Mouse (Mus musculus) spleen, adult 2 months (tissue): ENCODE results near the gene Tapbp. TPM values are rescaled to one million over a fixed set of nuclear protein-coding genes. Genes with fewer than 3 reads are reported as not detected.
A peak's percentile ranks its signal among the peaks of the same experiment; 100 is the strongest.

Experiments
- DNase-seq, 2 experiments: peaks; one replicate each; pipeline versions ENCODE4 v3.0.0 to v3.0.0-alpha.2; 2012 to 2021; ENCODE audit warnings: low spot score in 2 of 2, low read depth in 1 of 2
- H3K27ac ChIP-seq: fragments of 200-500 bp; 2 replicates; pipeline ENCODE4 v1.5.1; 2012; ENCODE audit warnings: low read length, inconsistent platforms; ENCODE audit not compliant: insufficient read depth
- H3K27me3 ChIP-seq: fragments of 200-500 bp; 2 replicates; pipeline ENCODE4 v1.6.1; 2012; ENCODE audit warnings: mild to moderate bottlenecking, moderate library complexity, low read length, inconsistent platforms; ENCODE audit not compliant: control insufficient read depth, insufficient read depth
- H3K36me3 ChIP-seq: fragments of 200-500 bp; 2 replicates; pipeline ENCODE4 v1.6.1; 2012; ENCODE audit warnings: mild to moderate bottlenecking, low read length, inconsistent platforms; ENCODE audit not compliant: control insufficient read depth, insufficient read depth
- H3K4me1 ChIP-seq: fragments of 200-500 bp; 2 replicates; pipeline ENCODE4 v1.6.1; 2011; ENCODE audit warnings: inconsistent platforms; ENCODE audit not compliant: control insufficient read depth, insufficient read depth, insufficient read length
- H3K4me3 ChIP-seq: fragments of 200-500 bp; 2 replicates; pipeline ENCODE4 v1.5.1; 2011; ENCODE audit warnings: mild to moderate bottlenecking, inconsistent platforms; ENCODE audit not compliant: insufficient read depth, insufficient read length; ENCODE audit errors: extremely low read depth
- CTCF ChIP-seq: fragments of 200-500 bp; IDR thresholded peaks from 2 replicates; pipeline ENCODE4 v1.5.1; 2011; ENCODE audit warnings: mild to moderate bottlenecking, inconsistent platforms; ENCODE audit not compliant: insufficient read depth, insufficient read length, insufficient replicate concordance; ENCODE audit errors: extremely low read depth
- POLR2A ChIP-seq: fragments of 200-500 bp; IDR thresholded peaks from 2 replicates; pipeline ENCODE4 v1.6.1; 2011; ENCODE audit warnings: low read depth, low read length, inconsistent platforms
- WGBS: fragments of 180-500 bp; shearing (Covaris S2); methylation state at CpG from one replicate; pipeline ENCODE4 v1.1.7; 2018; 5-methylcytosine and 5-hydroxymethylcytosine counted together
- polyA plus RNA-seq: library from polyadenylated mRNA; depleted of rRNA; stranded (reverse); fragments of >200 nt; gene quantifications from 2 replicates; pipeline ENCODE4 v1.2.3, GENCODE M21; 2012

Gene Tapbp
- polyA plus RNA-seq, 1 experiment, result 188 TPM

DNA sequence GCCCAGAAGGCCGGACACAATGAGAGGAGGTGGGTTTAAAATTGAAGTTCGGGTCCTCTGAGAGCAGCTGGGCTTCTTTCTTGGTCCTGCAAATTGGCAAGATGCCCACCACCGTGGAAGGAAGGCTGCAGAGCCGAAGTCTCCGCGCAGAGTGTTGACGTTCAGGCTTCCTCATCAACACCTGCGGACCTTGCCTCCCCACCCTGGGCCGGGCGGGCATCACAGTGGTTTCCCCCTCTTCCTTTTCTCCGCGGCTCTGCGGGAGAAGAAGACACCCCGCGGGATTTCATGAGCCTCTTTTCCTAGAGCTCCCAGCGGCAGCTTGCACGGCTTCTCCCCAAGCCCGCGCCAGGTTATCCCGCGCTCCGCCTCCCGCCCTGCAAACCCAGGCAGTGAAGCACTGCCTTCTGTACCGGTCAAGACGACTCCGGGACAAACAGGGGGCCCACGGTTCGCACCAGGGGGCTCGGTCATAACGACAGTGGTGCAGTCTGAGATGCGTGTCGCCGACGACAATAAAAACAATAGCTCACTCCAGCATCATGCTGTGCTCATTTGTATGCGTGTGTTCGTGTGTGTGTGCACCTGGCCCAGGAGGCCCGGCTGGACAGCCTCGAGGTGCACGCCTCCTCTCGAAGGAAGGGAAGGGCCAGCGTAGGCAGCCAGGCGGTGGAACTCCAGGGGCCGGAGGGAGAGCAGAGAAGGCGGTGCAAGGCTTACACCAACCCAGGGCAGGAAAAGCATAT lies 7.2 kb upstream of the Tapbp start:
- WGBS, result 1% methylated on average over 44 of the region's 44 CpGs
- peak in 1 of 2 experiments; percentile 47 for DNase-seq
- Histone ChIP-seq H3K27ac (peak overlapping the region; percentile 79), H3K27me3 (no peaks in the 10 kb centered on the region), H3K4me3 (peak overlapping the region; percentile 69), H3K36me3 (peaks cover 21% of the 10 kb centered on the region), H3K4me1 (peaks cover 3% of the 10 kb centered on the region; the same call in 1 of the 2 replicates)
- TF ChIP-seq CTCF, result no peak
- TF ChIP-seq POLR2A, result no peak

DNA sequence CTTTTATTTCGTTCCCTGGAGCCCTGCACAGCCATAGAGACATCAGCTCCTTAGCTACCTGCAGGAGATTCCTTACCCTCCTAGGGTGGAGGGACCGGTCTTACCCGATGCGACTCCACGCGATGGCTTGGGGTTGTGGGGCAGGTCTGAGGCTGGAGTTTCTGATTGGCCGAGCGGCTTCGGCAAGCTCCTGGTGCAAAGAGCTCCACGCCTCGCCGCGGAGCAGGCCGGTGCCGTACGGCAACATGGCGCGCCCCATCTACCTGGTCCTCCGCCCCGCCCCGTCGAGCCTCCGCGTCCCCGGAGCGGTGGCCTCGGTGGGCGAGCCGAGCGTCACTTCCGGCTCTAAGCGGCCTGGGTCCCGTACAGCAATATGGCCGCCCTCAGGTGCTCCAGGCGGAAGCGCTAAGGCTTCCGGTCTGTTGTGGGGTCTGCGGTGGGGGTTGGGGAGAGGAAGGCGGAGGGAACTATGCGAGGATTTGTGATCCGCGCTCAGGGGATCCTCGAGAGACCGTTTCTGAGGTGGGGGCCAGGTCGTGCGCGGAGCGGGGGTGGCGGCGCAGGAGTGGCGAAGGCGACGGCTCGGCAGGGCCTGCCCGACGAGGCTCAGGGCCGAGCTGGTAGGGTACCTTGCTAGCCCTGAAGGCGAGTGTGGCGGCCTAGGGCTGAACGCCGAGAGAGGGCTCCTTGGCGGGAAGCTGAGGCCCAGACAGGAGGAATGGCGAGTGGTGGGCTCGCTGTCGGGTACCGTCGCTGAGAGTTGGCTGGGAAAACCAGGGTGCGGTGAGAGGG lies 6.4 kb upstream of the Tapbp start, which contains the start of gene Daxx:
Daxx (plus strand) TSS at position 338 of the 792 bp plus-strand sequence.
- Histone ChIP-seq H3K27ac (peak within 1 kb of the TSS; percentile 92), H3K4me1 (no peaks in the 10 kb centered on the region; the same call in 1 of the 2 replicates), H3K27me3 (no peaks in the 10 kb centered on the region), H3K4me3 (peak within 1 kb of the TSS; percentile 76), H3K36me3 (peaks cover 27% of the 10 kb centered on the region)
- no peak for TF ChIP-seq CTCF
- TF ChIP-seq POLR2A, result peak; percentile 58
- WGBS, result under 1% methylated on average over 68 of the region's 68 CpGs
- DNase-seq, result peak; percentile 95 to 99

DNA sequence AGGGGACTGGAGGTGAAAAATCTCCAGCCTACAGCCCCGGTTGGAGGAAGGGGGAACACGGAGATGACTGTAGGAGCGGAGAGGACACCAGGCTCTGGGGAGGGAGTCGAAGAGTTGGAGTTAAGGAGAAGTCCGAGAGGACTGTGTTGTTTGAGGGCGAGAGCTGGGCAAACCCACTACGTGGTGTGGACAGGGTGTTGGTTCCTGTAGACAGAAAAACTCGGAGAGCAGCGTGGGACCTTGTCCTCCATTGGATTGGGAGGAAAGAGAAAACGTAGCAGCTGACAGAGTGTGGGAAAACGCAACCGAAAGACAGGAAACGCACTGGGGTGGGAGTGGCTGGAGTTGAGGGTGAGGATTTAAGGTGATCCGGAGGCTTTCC lies 5.8 kb upstream of the Tapbp start:
- no peaks in the 10 kb centered on the region for H3K27me3 ChIP-seq
- TF ChIP-seq CTCF, result no peak
- TF ChIP-seq POLR2A, result no peak
- peak overlapping the region; percentile 76 for H3K4me3 ChIP-seq
- no peaks in the 10 kb centered on the region; the same call in 1 of the 2 replicates for H3K4me1 ChIP-seq
- peaks cover 27% of the 10 kb centered on the region for H3K36me3 ChIP-seq
- WGBS, result under 1% methylated on average over 14 of the region's 14 CpGs
- no peak for DNase-seq
- H3K27ac ChIP-seq, result peak overlapping the region; percentile 92

DNA sequence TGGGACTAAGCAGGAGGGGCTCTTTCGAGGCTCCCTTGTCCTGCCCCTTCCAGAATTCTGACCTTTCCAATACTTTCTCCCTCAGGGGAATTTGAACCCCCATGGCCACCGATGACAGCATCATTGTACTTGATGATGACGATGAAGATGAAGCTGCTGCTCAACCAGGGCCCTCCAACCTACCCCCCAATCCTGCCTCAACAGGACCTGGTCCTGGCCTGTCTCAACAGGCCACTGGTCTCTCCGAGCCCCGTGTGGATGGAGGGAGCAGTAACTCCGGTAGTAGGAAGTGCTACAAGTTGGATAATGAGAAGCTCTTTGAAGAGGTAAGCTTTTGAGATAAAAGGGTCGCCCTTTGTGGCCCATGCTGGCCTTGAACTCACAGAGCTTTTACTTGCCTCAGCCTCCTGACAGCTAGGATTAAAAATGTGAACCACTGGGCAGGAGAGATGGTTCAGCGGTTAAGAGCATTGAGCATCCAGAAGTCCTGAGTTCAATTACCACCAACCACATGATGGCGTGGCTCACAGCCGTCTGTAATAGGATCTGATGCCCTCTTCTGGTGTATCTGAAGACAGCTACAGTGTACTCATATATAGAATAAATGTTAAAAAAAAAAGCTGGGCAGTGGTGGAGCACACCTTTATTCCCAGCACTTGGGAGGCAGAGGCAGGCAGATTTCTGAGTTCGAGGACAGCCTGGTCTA lies 5.2 kb upstream of the Tapbp start:
- peak overlapping the region; percentile 76 for H3K4me3 ChIP-seq
- H3K27ac ChIP-seq, result peak overlapping the region; percentile 92
- no peak for DNase-seq
- H3K36me3 ChIP-seq, result peaks cover 28% of the 10 kb centered on the region
- H3K27me3 ChIP-seq, result no peaks in the 10 kb centered on the region
- H3K4me1 ChIP-seq, result peaks cover 2% of the 10 kb centered on the region; the same call in 1 of the 2 replicates
- TF ChIP-seq CTCF, result no peak
- TF ChIP-seq POLR2A, result no peak
- WGBS, result 41% methylated on average over 11 of the region's 11 CpGs

DNA sequence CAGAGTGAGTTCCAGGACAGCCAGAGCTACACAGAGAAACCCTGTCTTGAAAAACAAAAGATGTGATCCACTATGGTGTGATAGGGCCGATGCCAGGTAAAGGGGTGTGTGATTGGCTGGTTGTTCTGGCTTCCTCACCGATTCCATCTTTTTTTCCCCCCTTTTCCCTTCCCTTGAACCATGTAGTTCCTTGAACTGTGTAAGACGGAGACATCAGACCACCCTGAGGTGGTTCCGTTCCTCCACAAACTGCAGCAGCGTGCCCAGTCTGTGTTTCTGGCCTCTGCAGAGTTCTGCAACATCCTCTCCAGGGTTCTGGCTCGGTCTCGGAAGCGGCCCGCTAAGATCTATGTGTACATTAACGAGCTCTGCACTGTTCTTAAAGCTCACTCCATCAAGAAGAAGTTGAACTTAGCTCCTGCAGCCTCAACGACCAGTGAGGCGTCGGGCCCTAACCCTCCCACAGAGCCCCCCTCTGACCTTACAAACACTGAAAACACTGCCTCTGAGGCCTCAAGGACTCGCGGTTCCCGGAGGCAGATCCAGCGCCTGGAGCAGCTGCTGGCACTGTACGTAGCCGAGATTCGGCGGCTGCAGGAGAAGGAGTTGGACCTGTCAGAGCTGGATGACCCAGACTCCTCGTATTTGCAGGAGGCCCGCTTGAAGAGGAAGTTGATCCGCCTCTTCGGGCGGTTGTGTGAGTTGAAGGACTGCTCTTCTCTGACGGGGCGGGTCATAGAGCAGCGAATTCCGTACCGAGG lies 4.5 kb upstream of the Tapbp start:
- Histone ChIP-seq H3K4me3 (no peak overlapping the region), H3K4me1 (peaks cover 2% of the 10 kb centered on the region; the same call in 1 of the 2 replicates), H3K27ac (no peak overlapping the region), H3K27me3 (no peaks in the 10 kb centered on the region), H3K36me3 (peaks cover 28% of the 10 kb centered on the region)
- DNase-seq, result no peak
- 95% methylated on average over 31 of the region's 31 CpGs for WGBS
- TF ChIP-seq CTCF, result no peak
- no peak for TF ChIP-seq POLR2A

DNA sequence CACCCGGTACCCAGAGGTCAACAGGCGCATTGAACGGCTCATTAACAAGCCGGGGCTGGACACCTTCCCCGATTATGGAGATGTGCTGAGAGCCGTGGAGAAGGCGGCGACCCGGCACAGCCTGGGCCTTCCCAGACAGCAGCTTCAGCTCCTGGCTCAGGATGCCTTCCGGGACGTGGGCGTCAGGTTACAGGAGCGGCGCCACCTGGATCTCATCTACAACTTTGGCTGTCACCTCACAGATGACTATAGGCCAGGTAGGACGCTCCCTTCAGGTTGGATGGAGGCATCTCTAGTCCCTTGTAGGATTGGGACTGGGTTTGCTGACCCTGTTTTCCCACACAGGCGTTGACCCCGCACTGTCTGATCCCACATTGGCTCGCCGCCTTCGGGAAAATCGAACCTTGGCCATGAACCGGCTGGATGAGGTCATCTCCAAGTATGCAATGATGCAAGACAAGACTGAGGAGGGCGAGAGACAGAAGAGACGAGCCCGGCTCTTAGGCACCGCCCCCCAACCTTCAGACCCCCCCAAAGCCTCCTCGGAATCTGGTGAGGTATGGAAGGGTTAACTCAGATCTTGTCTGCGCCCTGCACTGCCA lies 3.8 kb upstream of the Tapbp start:
- peaks cover 28% of the 10 kb centered on the region for H3K36me3 ChIP-seq
- DNase-seq, result no peak
- no peak overlapping the region for H3K4me3 ChIP-seq
- no peaks in the 10 kb centered on the region for H3K27me3 ChIP-seq
- H3K27ac ChIP-seq, result no peak overlapping the region
- whole genome bisulfite sequencing, result 93% methylated on average over 28 of the region's 28 CpGs
- no peak for TF ChIP-seq POLR2A
- TF ChIP-seq CTCF, result no peak
- peaks cover 5% of the 10 kb centered on the region; the same call in 1 of the 2 replicates for H3K4me1 ChIP-seq
